Mouse (Mus musculus) hematopoietic stem cell, adult 5-6 weeks (primary cell): ENCODE measurements around the gene Nrxn2. TPM values are rescaled to one million over a fixed set of nuclear protein-coding genes. Genes with fewer than 3 reads are reported as not detected.

Source experiments
- ATAC-seq, 2 experiments: fragments of 125-278 bp in 1 of 2; replicated peaks in 1 of 2; 2 replicates each; pipeline ENCODE4 v1.8.0; 2016 to 2017; ENCODE audit warnings: inconsistent platforms in 2 of 2, mild to moderate bottlenecking in 2 of 2, moderate number of reproducible peaks in 2 of 2, low read depth in 1 of 2, moderate TSS enrichment in 1 of 2; ENCODE audit not compliant: low FRiP score in 2 of 2, poor library complexity in 2 of 2, severe bottlenecking in 2 of 2, insufficient read depth in 1 of 2, low TSS enrichment in 1 of 2
- total RNA-seq: library from RNA; stranded (forward); fragments of 172-1452, 232-1000 nt; gene quantifications from 2 replicates; pipeline ENCODE4 v1.2.3, GENCODE M21; 2017

Gene Nrxn2
- 0.25 and 0.44 TPM in 2 replicates for total RNA-seq

DNA sequence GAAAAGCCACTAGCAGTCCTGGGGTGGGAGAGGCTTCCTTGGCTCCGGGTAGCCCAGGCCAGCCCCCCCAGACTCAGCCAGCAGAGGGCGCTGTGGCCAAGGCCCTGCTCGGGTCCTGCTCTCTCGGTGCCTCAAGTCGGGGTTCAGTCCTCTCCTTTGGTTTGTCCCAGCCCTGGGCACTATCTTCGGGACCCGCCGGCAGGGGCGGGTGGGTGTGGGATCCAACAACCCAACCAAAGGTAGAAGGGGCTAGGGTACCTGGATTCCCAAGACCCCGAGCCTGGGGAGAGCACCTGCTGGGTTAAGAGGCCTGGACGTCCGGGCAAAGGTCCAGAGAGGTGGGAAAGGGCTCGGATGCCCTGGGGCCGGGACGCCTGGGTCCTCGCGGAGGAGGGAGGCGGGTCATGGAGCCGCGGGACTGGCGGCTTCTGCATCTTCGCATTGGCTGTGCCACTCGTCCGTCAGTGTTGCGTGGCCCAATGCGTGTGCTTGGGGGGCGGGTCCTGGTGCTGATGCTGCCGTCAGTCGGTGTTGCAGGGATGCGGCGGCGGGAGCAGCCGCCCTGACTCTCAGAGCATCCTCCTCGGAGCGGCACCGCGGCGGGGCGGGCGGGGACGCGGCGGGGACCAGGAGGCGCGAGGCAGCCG is at the start of gene Nrxn2:
Nrxn2 (plus strand) TSS at position 499 of the 647 bp plus-strand sequence.
- peak; percentile 80 to 91 for ATAC-seq

DNA sequence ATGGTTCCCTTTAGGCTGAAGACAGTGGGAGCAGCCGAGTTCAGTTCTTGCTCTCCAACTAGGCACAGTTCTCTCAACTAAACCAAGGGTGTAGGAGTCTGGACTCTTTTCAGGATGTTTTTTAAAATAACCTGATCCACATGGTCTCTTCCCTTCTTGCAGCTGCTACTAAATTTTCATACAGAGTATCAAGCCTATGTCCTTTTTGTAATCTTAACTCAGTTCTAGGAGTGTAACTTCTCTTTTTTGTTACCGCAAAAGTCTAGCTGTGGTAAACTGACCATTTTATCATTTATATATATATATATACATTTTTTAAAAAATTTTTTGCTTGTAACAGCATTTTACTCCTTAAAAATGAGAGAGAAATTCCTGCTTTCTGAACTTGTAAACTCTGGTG is 48.4 kb upstream of the Nrxn2 start:
- ATAC-seq: no peak

DNA sequence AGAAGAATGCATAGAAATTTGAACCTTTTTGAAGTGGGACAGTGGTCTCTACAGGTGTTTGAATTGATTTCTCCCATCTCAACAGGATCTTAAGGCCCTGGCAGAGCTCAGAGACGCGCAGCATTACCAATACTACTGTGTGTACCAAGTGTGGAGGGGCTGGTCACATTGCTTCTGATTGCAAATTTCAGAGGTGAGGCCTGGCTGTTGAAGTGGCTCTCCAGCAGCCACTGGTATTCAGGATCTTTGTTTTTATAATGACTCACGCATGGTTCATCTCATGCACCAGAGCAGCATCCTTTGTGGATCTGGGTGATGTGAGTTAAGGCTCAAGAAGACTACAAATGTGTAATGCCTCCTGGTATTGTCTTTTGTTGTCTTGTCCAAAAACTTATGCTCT is 46.1 kb upstream of the Nrxn2 start:
- ATAC-seq: no peak

DNA sequence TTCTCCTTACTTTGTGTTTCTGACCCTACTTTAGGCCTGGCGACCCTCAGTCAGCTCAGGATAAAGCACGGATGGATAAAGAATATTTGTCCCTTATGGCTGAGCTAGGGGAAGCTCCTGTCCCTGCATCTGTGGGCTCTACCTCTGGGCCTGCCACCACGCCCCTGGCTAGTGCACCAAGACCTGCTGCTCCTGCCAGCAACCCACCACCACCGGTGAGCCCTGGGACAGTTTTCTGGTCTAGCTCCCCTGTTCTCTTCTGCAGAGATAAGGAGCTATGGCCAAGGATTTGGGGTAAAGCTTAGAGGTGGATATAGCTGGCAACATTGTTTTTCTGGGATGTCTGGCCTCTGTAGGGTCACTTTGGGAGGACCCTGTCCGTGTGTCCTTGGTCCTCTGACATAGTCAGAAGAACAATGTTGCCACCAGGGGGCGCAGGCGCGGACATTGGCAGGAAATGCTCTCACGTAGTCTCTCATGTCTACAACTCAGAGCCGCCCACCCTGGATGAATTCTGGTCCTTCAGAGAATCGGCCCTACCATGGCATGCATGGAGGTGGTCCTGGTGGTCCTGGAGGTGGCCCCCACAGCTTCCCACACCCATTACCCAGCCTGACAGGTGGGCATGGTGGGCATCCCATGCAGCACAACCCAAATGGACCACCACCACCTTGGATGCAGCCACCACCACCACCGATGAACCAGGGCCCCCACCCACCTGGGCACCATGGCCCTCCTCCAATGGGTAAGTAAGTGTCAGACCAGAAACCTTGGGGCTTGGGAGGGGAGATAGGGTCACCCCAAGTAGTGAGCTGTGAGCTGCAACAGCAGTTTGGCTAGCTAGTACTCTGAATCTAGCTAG is 44.8 kb upstream of the Nrxn2 start:
- peak; percentile 56 to 67; a peak in 3 of 4 replicates for ATAC-seq

DNA sequence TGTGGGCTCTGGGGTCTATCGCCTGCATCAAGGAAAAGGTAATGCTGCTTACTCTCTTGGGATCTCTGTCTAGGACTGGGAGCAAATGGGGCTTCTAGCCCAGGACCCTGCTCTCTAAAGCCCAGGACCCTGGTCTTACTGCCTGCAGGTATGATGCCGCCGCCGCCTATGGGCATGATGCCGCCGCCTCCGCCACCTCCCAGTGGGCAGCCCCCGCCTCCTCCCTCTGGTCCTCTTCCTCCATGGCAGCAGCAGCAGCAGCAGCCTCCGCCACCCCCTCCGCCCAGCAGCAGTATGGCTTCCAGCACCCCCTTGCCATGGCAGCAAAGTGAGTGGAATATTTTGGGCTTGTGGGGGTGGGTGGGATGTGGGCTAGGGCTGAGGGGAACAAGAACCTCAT is 44.0 kb upstream of the Nrxn2 start:
- no peak for ATAC-seq

DNA sequence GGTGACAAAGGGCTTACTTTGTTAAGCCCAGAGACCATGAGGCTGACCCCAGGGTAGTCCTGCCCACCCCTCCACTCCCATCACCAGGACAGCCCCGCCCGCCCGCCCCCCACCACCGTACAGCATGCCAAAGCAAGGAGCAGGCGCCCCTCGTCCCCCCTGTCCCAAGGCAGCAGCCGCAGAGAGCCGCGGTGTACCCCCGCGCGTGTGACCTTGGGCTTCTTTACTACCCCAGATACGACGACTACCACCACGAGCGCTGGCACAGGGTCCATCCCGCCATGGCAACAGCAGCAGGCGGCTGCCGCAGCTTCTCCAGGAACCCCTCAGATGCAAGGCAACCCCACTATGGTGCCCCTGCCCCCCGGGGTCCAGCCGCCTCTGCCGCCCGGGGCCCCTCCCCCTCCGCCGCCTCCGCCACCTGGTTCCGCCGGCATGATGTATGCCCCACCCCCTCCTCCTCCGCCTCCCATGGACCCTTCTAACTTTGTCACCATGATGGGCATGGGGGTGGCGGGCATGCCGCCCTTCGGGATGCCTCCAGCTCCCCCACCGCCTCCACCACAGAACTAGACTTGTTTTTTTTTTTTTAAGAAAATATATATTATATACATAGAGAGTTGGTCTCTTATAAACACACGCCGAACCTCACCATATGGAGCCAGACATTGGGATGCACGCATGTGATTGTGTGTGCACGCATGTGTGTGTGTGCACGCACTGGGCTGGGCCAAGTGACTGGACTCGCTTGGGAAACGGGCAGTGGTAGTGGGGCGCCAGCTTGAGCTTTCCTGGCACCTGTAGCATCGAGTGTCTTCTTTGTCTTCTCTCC is 42.9 kb upstream of the Nrxn2 start:
- no peak for ATAC-seq

DNA sequence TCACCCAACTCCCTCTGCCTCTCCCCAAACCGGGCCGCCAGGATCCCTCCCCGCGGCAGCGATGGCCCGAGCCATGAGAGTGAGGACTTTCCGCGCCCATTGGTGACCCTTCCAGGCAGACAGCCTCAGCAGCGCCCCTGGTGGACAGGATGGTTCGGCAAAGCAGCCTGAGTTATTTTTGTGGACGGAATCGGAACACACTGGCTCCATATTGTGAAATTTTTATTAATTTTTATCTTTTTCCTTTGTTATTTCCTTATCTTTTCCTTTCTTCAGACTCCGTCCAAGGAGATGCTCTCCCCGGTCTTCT is 42.3 kb upstream of the Nrxn2 start:
- ATAC-seq: 0 out of 4 replicates have a peak, but pooled peaks of 1 of the 2 experiments have one; percentile 14

DNA sequence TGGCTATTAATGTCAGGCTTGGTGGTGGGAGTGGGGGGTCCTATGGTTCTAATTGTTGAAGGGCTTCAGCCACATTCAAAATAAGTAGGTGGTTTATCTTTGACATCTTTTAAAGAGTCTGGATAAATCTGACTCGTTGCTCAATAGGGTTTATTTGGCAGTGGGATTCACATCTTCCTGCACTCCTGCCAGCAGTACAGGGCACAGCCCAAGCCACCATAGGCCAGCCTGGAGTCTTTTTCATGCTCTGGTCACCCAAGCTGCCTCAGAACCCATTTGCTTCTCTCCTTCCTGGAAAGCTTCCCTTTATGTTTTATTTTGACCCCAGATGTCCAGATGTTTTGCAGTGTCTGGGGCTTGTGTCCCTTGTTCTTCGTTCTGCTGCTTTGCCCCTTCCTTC is 41.9 kb upstream of the Nrxn2 start:
- no peak for ATAC-seq

DNA sequence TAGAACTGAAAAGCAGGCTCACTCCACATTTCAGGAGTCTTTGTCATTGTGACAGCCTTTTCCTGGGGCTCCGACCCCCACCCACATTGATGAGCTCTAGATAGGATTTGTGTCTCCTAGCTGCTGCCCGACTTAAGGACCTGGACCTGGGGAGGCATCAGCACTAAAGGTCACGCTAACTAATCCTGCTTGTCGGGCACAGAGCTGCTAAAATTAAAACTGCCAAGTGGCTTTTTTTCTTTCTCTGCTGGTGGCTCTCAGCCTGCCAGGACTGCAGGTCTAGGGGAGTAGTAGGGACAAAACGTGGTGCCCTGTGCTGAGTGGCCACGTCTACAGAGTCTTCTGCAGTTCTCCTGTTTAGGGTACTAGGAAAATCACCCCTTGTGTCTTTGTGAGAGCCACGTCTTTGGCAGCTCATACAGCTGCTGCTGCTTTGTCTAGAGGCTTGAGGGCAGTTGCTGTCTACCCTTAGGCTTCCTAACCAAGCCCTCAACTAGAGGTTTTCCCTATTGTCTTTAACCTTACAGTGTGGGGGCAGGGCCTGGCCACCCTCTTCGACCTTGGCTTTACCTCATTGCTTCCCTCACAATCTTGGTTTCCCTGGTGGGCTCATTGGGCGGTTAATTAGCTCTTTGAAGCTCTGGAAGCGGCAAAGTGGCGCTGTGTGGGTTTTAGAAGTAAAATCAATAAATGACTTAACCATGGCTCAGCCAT is 41.0 kb upstream of the Nrxn2 start:
- ATAC-seq: no peak

DNA sequence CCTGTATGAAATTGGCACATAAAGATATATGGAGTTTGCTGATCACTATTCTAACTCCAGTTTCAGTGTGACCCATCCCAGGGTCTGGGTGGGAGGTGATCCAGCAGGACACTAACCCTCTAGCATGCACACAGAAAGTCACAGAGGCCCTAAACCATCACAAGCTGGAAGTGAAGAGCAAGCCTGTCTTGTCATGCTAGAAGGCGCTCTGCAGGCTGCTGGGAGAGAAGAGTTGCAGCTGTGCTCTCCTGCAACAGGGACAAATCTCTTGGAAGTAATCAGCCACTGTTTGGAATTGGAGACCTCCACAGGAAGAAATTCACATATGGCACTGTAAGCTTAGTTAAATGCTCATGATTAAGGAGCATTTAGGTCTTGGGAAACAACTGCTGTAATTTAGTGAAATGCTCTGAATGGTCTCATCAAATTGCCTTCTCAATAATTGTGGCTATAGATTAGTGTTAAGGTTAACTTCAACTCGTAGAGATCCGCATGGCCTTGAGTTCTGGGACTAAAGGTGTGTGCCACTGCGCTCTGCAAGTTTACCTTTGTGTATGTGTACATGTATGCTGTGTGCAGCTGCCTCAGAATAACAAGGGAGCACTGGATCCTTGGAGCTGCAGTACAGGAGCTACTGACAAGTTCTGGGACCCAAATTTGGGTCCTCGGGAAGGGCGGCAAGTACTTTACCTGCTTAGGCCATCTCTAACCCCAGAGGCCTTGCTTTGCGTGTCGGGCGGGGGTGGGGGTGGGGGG is 37.9 kb upstream of the Nrxn2 start:
- ATAC-seq: no peak

DNA sequence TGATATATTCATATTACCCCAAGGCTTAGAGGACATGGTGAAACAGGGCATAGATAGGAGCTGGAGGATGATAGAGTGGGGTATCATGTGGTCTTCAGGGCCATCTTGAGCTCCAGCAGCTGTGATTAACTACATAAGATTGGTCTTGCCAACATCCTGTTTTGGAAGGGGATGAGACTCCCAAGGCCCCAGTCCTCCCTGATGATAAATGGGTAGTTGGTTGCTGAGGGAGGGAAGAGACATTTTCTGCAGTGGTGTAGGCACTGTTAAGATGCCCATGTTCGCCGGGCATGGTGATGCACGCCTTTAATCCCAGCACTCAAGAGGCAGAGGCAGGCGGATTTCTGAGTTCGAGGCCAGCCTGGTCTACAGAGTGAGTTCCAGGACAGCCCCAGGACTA is 37.3 kb upstream of the Nrxn2 start:
- ATAC-seq: no peak

DNA sequence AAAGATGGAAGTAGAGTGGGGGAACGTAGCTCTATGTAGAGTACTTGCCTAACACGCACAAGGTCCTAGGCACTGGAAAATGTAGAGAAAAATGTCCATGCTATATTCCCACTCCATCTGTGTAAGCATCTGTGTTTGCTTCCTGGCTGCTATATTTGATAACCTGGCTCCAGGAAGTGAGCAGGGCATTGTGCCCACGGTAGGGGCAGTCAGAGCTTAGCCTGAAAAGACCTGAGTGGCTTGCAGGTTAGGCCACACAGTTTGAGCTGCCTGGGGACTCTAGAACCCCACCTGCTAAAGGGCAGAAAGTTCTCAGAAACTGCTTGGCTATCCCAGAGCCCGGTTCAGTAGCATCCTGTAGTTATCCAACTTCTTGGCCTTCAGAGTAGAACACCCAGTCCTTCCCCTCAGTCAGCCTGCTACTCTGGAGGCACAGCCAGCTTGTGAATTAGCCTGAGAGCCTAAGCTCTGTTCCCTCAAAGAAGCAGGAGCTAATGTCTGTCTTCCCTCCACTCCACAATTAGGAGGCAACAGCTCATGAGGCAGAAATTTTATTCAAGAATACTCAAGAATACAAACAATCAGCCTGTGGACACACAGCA is 36.1 kb upstream of the Nrxn2 start:
- ATAC-seq: peak; percentile 28 to 33; a peak in 3 of 4 replicates

DNA sequence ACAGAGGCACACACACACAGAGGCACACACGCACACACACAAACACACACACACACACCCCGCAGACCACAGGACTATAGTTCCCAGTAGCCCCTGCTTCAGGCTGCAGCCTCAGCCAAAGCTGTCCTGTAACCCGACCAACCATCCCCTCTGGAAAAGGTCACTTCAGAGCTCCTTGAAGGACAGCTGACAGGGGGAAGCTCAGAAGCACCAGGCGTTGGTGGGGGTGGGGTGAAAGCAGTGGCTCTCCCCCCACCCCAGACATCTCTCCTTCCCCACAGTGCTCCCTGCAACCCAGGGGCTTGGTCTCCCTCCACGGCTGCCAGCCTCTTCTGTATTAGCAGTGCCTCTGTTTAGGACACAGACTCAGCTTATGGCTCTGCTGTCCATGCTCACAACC is 35.1 kb upstream of the Nrxn2 start:
- ATAC-seq: no peak

DNA sequence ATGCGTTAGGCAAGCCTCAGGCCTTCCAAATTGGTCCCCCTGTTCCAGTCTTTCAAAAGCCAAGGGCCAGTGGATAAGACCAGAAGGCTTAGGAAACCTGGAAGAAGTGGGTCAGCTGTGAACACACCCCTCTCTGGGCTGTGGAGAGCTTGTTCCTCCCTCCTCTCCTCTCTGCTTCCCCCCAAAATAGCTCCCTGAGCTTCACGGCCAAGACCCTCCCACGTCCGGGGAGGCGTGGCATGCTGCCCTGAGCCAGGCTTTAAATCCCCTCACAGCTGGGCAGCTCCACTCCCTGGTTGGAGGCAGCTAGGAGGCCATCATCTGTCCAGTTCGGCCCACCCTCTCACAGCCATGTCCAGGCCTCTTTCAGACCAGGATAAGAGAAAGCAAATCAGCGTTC is 34.4 kb upstream of the Nrxn2 start, which contains the start of gene Pygm:
Pygm (plus strand) TSS at position 272 of the 400 bp plus-strand sequence.
- ATAC-seq: peak; percentile 28 to 29; a peak in 2 of 4 replicates

DNA sequence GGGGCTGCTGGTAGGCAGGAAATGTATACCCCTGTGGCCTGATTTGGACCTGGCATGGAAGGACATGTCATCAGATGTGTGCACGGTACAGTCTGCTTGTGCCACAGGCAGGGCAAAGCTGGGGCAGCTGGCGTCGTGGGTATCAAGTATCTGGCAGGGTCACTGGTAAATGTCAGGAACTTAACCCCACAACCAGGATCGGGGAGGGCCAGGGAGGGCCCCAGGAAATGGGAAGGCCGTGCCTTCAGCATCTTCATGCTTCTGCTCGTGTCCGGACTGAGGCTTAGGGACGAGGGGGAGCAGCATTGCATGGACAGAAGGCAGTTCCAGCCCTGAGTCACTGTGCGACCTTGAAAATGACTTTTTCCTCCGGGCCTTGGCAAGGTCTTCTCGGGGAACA is 33.6 kb upstream of the Nrxn2 start:
- ATAC-seq: no peak

DNA sequence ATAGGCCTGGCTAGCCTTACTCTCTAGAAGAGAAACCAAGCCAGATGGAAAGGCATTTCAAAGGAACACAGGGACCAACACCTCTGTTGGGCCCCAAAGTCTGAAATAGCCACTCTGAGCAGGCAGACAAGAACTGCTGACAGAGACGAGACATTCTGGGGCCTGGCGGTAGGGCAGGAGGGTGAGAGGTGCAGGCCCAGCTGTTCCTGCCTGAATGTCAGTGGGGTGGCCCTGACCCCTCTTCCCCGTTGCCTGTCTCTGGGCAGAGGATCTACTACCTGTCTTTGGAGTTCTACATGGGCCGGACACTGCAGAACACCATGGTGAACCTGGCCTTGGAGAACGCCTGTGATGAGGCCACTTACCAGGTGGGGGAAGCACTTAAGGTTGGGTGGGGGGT is 33.1 kb upstream of the Nrxn2 start:
- no peak for ATAC-seq
